Mouse (Mus musculus): ENCODE data around the gene Tmem165. TPM values are rescaled to one million over a fixed set of nuclear protein-coding genes. Genes with fewer than 3 reads are reported as not detected.

The Tmem165 gene
- 48.4 TPM for polyA plus RNA-seq (2017; shearing (Covaris generic))

GRCm38 (mm10) chr5:76183750-76184261 lies at the start of gene Tmem165:
TSS of gene Tmem165 (plus strand) at chr5:76183880.

GRCm38 (mm10) chr5:76139808-76140729 lies 43.6 kb upstream of the Tmem165 start, which contains the start of gene Srd5a3:
TSS of gene Srd5a3 (plus strand) at chr5:76140271.

Other genes with a start within 250 kb of the Tmem165 start
- 0.26 TPM for gene Kdr, start 205.4 kb upstream of the Tmem165 start, polyA plus RNA-seq (2017; shearing (Covaris generic))
- gene Srd5a3, start 43.6 kb upstream of the Tmem165 start, polyA plus RNA-seq (2017; shearing (Covaris generic)), result 31.1 TPM
- gene Clock, start 120.9 kb downstream of the Tmem165 start, polyA plus RNA-seq (2017; shearing (Covaris generic)), result 23.8 TPM
- gene Pdcl2, start 147.3 kb downstream of the Tmem165 start, polyA plus RNA-seq (2017; shearing (Covaris generic)), result not detected
- gene Nmu, start 179.9 kb downstream of the Tmem165 start, polyA plus RNA-seq (2017; shearing (Covaris generic)), result not detected